Mouse (Mus musculus): ENCODE data around the gene Tec. TPM values are rescaled to one million over a fixed set of nuclear protein-coding genes. Genes with fewer than 3 reads are reported as not detected.

Gene Tec
- polyA plus RNA-seq, 1 experiment from 2014 or later, result 4.3 TPM

GRCm38 (mm10) chr5:72860899-72861298 is 7.4 kb downstream of the Tec start:
- 84% methylated on average over 8 of the region's 8 CpGs for WGBS
- DNase-seq (ENCODE audit: low spot score), result no peak
- no peaks in the 10 kb centered on the region for H3K9me3 ChIP-seq (replicated peaks; ENCODE audit: control insufficient read depth, low read length)
- H3K4me1 ChIP-seq (ENCODE audit: control insufficient read depth, insufficient read depth, low read length), result peaks cover under 1% of the 10 kb centered on the region; the same call in 1 of the 2 replicates
- no peak overlapping the region for H3K4me2 ChIP-seq (ENCODE audit: low read length)
- no peak overlapping the region for H3K4me3 ChIP-seq (ENCODE audit: low read depth, low read length)
- ATAC-seq, result no peak
- H3K9ac ChIP-seq (ENCODE audit: low read length), result no peak overlapping the region
- H3K36me3 ChIP-seq (ENCODE audit: control insufficient read depth, insufficient read depth, low read length), result no peaks in the 10 kb centered on the region
- no peak overlapping the region for H3K27ac ChIP-seq (ENCODE audit: low read depth, low read length)
- H3K27me3 ChIP-seq (replicated peaks; ENCODE audit: control insufficient read depth, insufficient read depth, low read length), result no peaks in the 10 kb centered on the region

GRCm38 (mm10) chr5:72858306-72858705 is 10.0 kb downstream of the Tec start:
- Histone ChIP-seq H3K4me2 (ENCODE audit: low read length) (no peak overlapping the region), H3K27me3 (replicated peaks; ENCODE audit: control insufficient read depth, insufficient read depth, low read length) (no peaks in the 10 kb centered on the region), H3K9me3 (replicated peaks; ENCODE audit: control insufficient read depth, low read length) (no peaks in the 10 kb centered on the region), H3K4me1 (ENCODE audit: control insufficient read depth, insufficient read depth, low read length) (peaks cover 9% of the 10 kb centered on the region; the same call in 1 of the 2 replicates), H3K4me3 (ENCODE audit: low read depth, low read length) (no peak overlapping the region), H3K9ac (ENCODE audit: low read length) (no peak overlapping the region), H3K36me3 (ENCODE audit: control insufficient read depth, insufficient read depth, low read length) (no peaks in the 10 kb centered on the region), H3K27ac (ENCODE audit: low read depth, low read length) (no peak overlapping the region)
- no peak for ATAC-seq
- 95% methylated on average over 12 of the region's 12 CpGs for WGBS
- no peak for DNase-seq (ENCODE audit: low spot score)

- WGBS, result 93% methylated on average over 4 of the region's 4 CpGs
- no peaks in the 10 kb centered on the region for H3K9me3 ChIP-seq (replicated peaks; ENCODE audit: control insufficient read depth, low read length)
- no peak overlapping the region for H3K9ac ChIP-seq (ENCODE audit: low read length)
- no peak overlapping the region for H3K27ac ChIP-seq (ENCODE audit: low read depth, low read length)
- H3K27me3 ChIP-seq (replicated peaks; ENCODE audit: control insufficient read depth, insufficient read depth, low read length), result no peaks in the 10 kb centered on the region
- DNase-seq (ENCODE audit: low spot score) (no peak), ATAC-seq (no peak)
- no peak overlapping the region for H3K4me3 ChIP-seq (ENCODE audit: low read depth, low read length)
- no peak overlapping the region for H3K4me2 ChIP-seq (ENCODE audit: low read length)
- peaks cover 9% of the 10 kb centered on the region; the same call in 1 of the 2 replicates for H3K4me1 ChIP-seq (ENCODE audit: control insufficient read depth, insufficient read depth, low read length)
- H3K36me3 ChIP-seq (ENCODE audit: control insufficient read depth, insufficient read depth, low read length), result no peaks in the 10 kb centered on the region
Observed at GRCm38 (mm10) chr5:72857756-72858155, 10.5 kb downstream of the Tec start.

DNA sequence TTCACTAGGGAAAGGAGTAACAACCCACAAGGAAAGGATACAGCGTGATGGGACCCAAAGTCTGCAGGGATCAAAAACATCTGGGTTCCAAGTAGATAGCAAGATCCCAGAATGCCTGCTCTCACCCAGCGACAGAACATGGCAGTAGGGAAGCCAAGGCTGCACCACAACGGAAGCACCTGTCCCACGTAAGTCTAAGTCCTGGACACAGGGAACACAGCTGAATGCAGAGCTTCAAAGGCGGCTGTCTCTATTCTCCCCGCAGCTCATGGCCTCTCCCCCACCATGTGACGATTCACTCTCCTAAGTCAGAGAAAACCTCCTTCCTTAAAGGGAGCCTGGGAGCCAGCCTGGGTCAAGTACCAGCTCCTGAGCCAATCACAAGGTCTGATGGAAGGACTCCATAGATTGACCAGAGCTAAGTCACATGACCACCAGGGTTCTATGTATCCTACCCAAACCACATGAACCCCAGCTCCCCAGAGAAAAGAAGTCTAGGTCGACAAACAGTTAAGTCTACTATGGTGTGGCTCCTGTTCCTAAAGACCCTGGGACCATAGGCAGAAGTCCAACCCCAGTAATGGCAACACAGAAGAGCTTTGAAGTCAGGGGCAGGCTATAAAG is 11.9 kb downstream of the Tec start:
- ATAC-seq, result peak; percentile 6; the same call in 1 of the 2 replicates
- Histone ChIP-seq H3K4me3 (ENCODE audit: low read depth, low read length) (no peak overlapping the region), H3K9me3 (replicated peaks; ENCODE audit: control insufficient read depth, low read length) (no peaks in the 10 kb centered on the region), H3K27me3 (replicated peaks; ENCODE audit: control insufficient read depth, insufficient read depth, low read length) (no peaks in the 10 kb centered on the region), H3K4me1 (ENCODE audit: control insufficient read depth, insufficient read depth, low read length) (peaks cover 9% of the 10 kb centered on the region; the same call in 1 of the 2 replicates), H3K4me2 (ENCODE audit: low read length) (no peak overlapping the region), H3K27ac (ENCODE audit: low read depth, low read length) (no peak overlapping the region), H3K9ac (ENCODE audit: low read length) (no peak overlapping the region), H3K36me3 (ENCODE audit: control insufficient read depth, insufficient read depth, low read length) (no peaks in the 10 kb centered on the region)
- no peak for DNase-seq (ENCODE audit: low spot score)
- WGBS, result 84% methylated on average over 8 of the region's 8 CpGs

GRCm38 (mm10) chr5:72855685-72856124 is 12.6 kb downstream of the Tec start:
- Histone ChIP-seq H3K9me3 (replicated peaks; ENCODE audit: control insufficient read depth, low read length) (no peaks in the 10 kb centered on the region), H3K36me3 (ENCODE audit: control insufficient read depth, insufficient read depth, low read length) (no peaks in the 10 kb centered on the region), H3K4me1 (ENCODE audit: control insufficient read depth, insufficient read depth, low read length) (peaks cover 9% of the 10 kb centered on the region; the same call in 1 of the 2 replicates), H3K9ac (ENCODE audit: low read length) (no peak overlapping the region), H3K27ac (ENCODE audit: low read depth, low read length) (no peak overlapping the region), H3K27me3 (replicated peaks; ENCODE audit: control insufficient read depth, insufficient read depth, low read length) (no peaks in the 10 kb centered on the region), H3K4me2 (ENCODE audit: low read length) (no peak overlapping the region), H3K4me3 (ENCODE audit: low read depth, low read length) (no peak overlapping the region)
- 4% methylated on average over 3 of the region's 3 CpGs for WGBS
- peak; percentile 89 for ATAC-seq
- DNase-seq (ENCODE audit: low spot score), result peak; percentile 82

DNA sequence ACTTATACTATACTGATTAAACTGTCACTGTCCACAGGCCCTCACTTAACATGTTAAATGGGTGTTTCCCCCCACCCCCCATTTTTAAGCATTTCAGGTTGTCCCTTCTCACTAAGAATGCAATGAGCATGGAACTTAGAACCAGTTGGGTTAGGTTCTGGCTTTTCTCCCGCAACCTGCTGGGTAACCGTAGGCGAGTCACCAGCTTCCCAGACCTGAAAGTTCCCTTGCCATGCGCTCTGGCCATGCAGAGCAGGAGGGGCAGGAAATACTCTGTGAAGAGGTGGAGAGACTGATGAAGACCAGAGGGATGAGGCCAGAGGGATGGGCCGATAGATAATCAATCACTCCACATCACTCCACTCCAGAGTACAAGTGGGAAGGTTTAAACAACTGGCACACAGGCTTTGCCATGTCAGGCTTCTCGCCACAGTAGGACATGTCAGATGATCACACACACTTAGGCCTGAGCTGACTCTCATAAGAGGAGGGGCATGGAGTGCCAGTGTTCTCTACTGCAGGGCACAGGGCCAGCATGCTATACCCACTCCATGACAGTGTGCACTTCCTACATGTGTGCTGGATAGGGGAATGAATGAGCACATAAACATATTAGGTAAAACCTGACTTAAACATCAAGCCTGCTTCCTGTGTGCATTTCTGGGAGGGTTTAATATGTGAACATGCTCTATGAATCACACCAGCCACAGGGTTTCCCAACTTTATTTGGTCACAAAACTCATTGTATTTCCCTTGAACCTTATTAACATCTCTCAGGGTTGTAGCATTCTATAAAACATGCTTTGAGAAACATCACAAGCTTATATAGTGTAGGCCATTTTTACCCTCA is 13.9 kb downstream of the Tec start:
- Histone ChIP-seq H3K9ac (ENCODE audit: low read length) (no peak overlapping the region), H3K36me3 (ENCODE audit: control insufficient read depth, insufficient read depth, low read length) (no peaks in the 10 kb centered on the region), H3K4me3 (ENCODE audit: low read depth, low read length) (no peak overlapping the region), H3K9me3 (replicated peaks; ENCODE audit: control insufficient read depth, low read length) (no peaks in the 10 kb centered on the region), H3K27me3 (replicated peaks; ENCODE audit: control insufficient read depth, insufficient read depth, low read length) (no peaks in the 10 kb centered on the region), H3K4me2 (ENCODE audit: low read length) (no peak overlapping the region), H3K27ac (ENCODE audit: low read depth, low read length) (no peak overlapping the region), H3K4me1 (ENCODE audit: control insufficient read depth, insufficient read depth, low read length) (peaks cover 9% of the 10 kb centered on the region; the same call in 1 of the 2 replicates)
- WGBS, result 90% methylated on average over 6 of the region's 6 CpGs
- ATAC-seq, result no peak
- no peak for DNase-seq (ENCODE audit: low spot score)

DNA sequence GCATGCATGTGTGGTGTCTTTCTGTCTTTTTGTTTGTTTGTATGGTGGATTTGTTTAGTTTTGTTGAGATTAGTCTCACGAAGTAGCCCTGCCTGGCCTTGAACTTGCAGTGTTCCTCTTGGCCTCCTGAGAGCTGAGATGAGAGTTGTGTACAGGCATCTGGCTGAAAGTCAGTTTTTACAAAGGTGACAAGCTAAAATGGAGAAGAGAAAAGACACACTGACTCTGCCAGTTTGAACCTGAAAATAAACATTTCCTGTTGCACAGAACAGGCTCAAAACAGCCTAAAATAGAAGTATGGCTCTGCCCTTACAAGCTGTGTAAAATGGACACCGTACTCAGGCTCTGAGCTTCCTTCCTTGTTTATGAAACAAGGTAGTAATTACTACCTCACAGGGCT is 14.9 kb downstream of the Tec start:
- H3K9ac ChIP-seq (ENCODE audit: low read length), result no peak overlapping the region
- no peak overlapping the region for H3K4me2 ChIP-seq (ENCODE audit: low read length)
- no peaks in the 10 kb centered on the region for H3K36me3 ChIP-seq (ENCODE audit: control insufficient read depth, insufficient read depth, low read length)
- DNase-seq (ENCODE audit: low spot score) (no peak), ATAC-seq (no peak)
- H3K27ac ChIP-seq (ENCODE audit: low read depth, low read length), result no peak overlapping the region
- no peaks in the 10 kb centered on the region for H3K9me3 ChIP-seq (replicated peaks; ENCODE audit: control insufficient read depth, low read length)
- H3K4me3 ChIP-seq (ENCODE audit: low read depth, low read length), result no peak overlapping the region
- 75% methylated on average over 2 of the region's 2 CpGs for WGBS
- H3K27me3 ChIP-seq (replicated peaks; ENCODE audit: control insufficient read depth, insufficient read depth, low read length), result no peaks in the 10 kb centered on the region
- peaks cover 9% of the 10 kb centered on the region; the same call in 1 of the 2 replicates for H3K4me1 ChIP-seq (ENCODE audit: control insufficient read depth, insufficient read depth, low read length)

- H3K27me3 ChIP-seq (replicated peaks; ENCODE audit: control insufficient read depth, insufficient read depth, low read length), result no peaks in the 10 kb centered on the region
- DNase-seq (ENCODE audit: low spot score), result no peak
Observed at GRCm38 (mm10) chr5:72852301-72852995, 15.8 kb downstream of the Tec start.

More at GRCm38 (mm10) chr5:72852301-72852995, 15.8 kb downstream of the Tec start:
- 79% methylated on average over 7 of the region's 7 CpGs for WGBS
- no peak overlapping the region for H3K4me3 ChIP-seq (ENCODE audit: low read depth, low read length)
- no peak for ATAC-seq
- H3K9ac ChIP-seq (ENCODE audit: low read length), result no peak overlapping the region
- no peaks in the 10 kb centered on the region for H3K36me3 ChIP-seq (ENCODE audit: control insufficient read depth, insufficient read depth, low read length)
- H3K27ac ChIP-seq (ENCODE audit: low read depth, low read length), result no peak overlapping the region
- H3K9me3 ChIP-seq (replicated peaks; ENCODE audit: control insufficient read depth, low read length), result no peaks in the 10 kb centered on the region
- H3K4me2 ChIP-seq (ENCODE audit: low read length), result no peak overlapping the region
- peaks cover 9% of the 10 kb centered on the region; the same call in 1 of the 2 replicates for H3K4me1 ChIP-seq (ENCODE audit: control insufficient read depth, insufficient read depth, low read length)

Data from forebrain, embryonic 14.5 days (tissue).